Mouse (Mus musculus) megakaryocyte, embryonic 14.5 days (primary cell): ENCODE data around the gene Ces1d.

ENCODE experiments used
- FLI1 ChIP-seq: IDR thresholded peaks from 2 replicates; pipeline ENCODE4 v1.6.1; 2012; ENCODE audit warnings: low read length, inconsistent platforms, mixed read lengths
- GATA1 ChIP-seq: IDR thresholded peaks from 3 replicates; pipeline ENCODE4 v1.6.1; 2012; ENCODE audit warnings: mixed read lengths, low read length, inconsistent platforms, borderline replicate concordance

- TF ChIP-seq GATA1 (no peak), FLI1 (no peak)
Observed at GRCm38 (mm10) chr8:93234068-93234467, 36.4 kb upstream of the Ces1d start.
